Mouse (Mus musculus): ENCODE data around the gene Fbxo8.

- TF ChIP-seq MYC (IDR thresholded peaks at IDR 0.05; ENCODE audit: low read depth, low read length) (0 out of 2 replicates have a peak, but pooled peaks have one; percentile 32), HCFC1 (IDR thresholded peaks at IDR 0.05; ENCODE audit: low read depth, low read length) (peak; percentile 89), CTCF (conservative IDR thresholded peaks at IDR 0.05 in 1 of 2, IDR thresholded peaks at IDR 0.05 in 1 of 2; ENCODE audit: low read depth in 2 of 2, low read length in 2 of 2) (no peak), ZC3H11A (IDR thresholded peaks at IDR 0.05; ENCODE audit: low read depth, low read length) (peak; percentile 100), KAT2A (IDR thresholded peaks at IDR 0.05; ENCODE audit: insufficient replicate concordance, low read length) (peak; percentile 80; the same call in 1 of the 2 replicates), EP300 (IDR thresholded peaks at IDR 0.05; ENCODE audit: low read length) (no peak), ETS1 (conservative IDR thresholded peaks at IDR 0.05; ENCODE audit: low read depth, low read length) (no peak)
These were observed at the start of gene Fbxo8, which contains the start of gene Cep44 for GRCm38 (mm10) chr8:56550558-56551360.
